Mouse (Mus musculus) cerebellum, adult 2 months (tissue): ENCODE results near the gene Fbp1. TPM values are rescaled to one million over a fixed set of nuclear protein-coding genes. Genes with fewer than 3 reads are reported as not detected.

Experiments used
- DNase-seq, 2 experiments: peaks; one replicate each; pipeline ENCODE4 v3.0.0; 2021
- H3K27ac ChIP-seq: fragments of 200-500 bp; 2 replicates; pipeline ENCODE4 v1.5.1; 2012; ENCODE audit warnings: low read length, control low read depth, inconsistent platforms; ENCODE audit not compliant: insufficient read depth
- H3K27me3 ChIP-seq: fragments of 200-500 bp; 2 replicates; pipeline ENCODE4 v1.6.1; 2012; ENCODE audit warnings: inconsistent platforms, mild to moderate bottlenecking, low read length, moderate library complexity; ENCODE audit not compliant: control insufficient read depth, insufficient read depth
- H3K4me1 ChIP-seq: fragments of 200-500 bp; 2 replicates; pipeline ENCODE4 v1.6.1; 2011; ENCODE audit warnings: low read length; ENCODE audit not compliant: control insufficient read depth, insufficient read depth
- H3K4me3 ChIP-seq: fragments of 200-500 bp; replicated peaks from 2 replicates; pipeline ENCODE3; 2011; ENCODE audit warnings: mild to moderate bottlenecking, low read depth, low read length, control low read depth; ENCODE audit not compliant: insufficient read depth
- CTCF ChIP-seq: fragments of 200-500 bp; IDR thresholded peaks from 2 replicates; pipeline ENCODE4 v1.5.1; 2011; ENCODE audit warnings: low read depth, mild to moderate bottlenecking, control low read depth, low read length, moderate library complexity, borderline replicate concordance; ENCODE audit not compliant: insufficient read depth
- POLR2A ChIP-seq: fragments of 200-500 bp; IDR thresholded peaks from 2 replicates; pipeline ENCODE4 v1.6.1; 2011; ENCODE audit warnings: low read length, control low read depth, borderline replicate concordance; ENCODE audit not compliant: insufficient read depth
- WGBS: fragments of 180-500 bp; shearing (Covaris S2); methylation state at CpG from one replicate; pipeline ENCODE4 v1.1.7; 2018; 5-methylcytosine and 5-hydroxymethylcytosine counted together
- polyA plus RNA-seq: library from polyadenylated mRNA; depleted of rRNA; stranded (reverse); fragments of >200 nt; gene quantifications from 2 replicates; pipeline ENCODE4 v1.2.3, GENCODE M21; 2012

The Fbp1 gene
- polyA plus RNA-seq, 1 experiment, result not detected

DNA sequence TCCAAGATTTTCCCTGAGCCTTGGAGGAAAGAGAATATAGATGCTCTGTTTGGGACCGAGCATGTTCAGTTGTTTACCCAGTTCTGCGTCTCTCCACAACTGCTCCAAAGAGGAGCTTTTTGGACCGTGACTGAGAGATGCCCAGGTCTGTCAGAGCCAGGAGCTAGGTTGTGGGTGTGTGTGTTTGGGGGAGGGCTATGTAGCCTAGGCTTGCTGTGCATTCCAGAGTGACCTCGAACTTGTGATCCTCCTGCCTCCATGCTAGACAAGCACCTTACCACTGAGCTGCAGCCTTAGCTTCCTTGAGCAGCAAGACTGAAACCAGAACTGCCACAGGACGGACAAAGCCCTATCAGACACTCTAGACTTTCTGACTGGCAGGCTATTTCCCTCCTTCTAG lies 5.2 kb downstream of the Fbp1 start:
- 74% methylated on average over 5 of the region's 5 CpGs for WGBS

DNA sequence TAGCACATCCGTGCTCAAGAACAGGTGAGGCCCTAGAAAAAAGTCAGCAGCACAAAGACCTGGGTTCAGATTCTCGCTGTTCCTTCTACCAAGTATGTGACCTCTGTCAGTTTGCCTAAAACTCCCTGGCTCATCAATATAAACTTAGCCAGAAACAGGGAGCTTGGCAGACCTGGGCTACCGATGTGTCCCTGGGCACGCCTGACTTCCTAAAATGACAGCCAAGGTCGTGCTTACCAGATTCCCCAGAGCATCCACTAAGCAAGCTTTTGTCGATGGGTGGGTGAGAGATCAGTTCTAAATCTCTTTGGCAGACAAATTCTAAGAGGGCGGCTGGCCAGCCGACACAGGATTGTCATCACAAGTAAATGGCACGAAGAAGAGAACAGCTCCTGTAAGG lies 6.7 kb downstream of the Fbp1 start:
- Histone ChIP-seq H3K4me3 (no peak overlapping the region), H3K27me3 (no peaks in the 10 kb centered on the region), H3K27ac (no peak overlapping the region), H3K4me1 (no peaks in the 10 kb centered on the region)
- no peak for DNase-seq
- 52% methylated on average over 9 of the region's 9 CpGs for WGBS
- TF ChIP-seq POLR2A, result no peak
- TF ChIP-seq CTCF, result no peak

More for the DNA sequence above, 5.2 kb downstream of the Fbp1 start:
- Histone ChIP-seq H3K4me3 (no peak overlapping the region), H3K27me3 (no peaks in the 10 kb centered on the region), H3K4me1 (no peaks in the 10 kb centered on the region), H3K27ac (no peak overlapping the region)
- TF ChIP-seq POLR2A (no peak), CTCF (no peak)
- DNase-seq, result no peak

DNA sequence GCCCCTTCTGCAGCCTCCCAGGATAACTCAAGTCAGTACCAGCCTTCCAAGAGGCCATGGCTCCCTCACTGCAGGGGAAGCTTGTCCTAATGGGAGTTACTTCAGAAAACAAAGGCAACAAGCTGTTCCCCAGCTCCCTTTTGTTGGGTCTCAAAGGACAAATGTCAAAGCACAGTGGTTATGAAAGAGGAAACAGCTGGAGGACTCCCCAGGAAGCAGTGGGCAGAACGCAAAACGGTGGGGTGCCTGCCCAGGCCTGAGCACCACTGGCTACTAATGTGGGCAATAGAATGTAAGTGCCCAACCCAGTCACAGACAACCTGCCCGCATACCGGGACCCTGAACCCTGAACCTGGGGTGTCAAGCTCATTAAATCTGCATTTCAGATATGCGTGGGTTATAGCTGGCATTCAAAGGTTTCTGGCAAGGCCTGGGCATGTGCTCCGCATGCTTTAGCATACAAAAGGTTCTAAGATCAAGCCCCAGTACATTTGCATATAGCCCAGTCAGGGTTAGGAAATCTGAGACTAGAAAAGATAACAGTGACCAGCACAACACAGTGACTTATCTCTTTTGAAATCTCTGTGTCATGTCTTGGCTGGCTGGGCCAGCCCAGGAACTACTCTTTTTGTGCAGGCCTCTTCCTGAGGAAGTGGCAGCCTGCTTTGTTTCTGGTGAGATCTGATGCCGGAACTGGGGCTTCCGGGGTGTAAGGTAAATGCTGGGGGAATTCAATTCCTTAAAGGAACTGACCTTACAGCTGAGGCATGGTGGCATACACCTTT lies 8.1 kb downstream of the Fbp1 start:
- DNase-seq, result no peak
- TF ChIP-seq POLR2A (no peak), CTCF (no peak)
- Histone ChIP-seq H3K27me3 (no peaks in the 10 kb centered on the region), H3K4me1 (no peaks in the 10 kb centered on the region), H3K27ac (no peak overlapping the region), H3K4me3 (no peak overlapping the region)
- WGBS, result 37% methylated on average over 8 of the region's 8 CpGs

DNA sequence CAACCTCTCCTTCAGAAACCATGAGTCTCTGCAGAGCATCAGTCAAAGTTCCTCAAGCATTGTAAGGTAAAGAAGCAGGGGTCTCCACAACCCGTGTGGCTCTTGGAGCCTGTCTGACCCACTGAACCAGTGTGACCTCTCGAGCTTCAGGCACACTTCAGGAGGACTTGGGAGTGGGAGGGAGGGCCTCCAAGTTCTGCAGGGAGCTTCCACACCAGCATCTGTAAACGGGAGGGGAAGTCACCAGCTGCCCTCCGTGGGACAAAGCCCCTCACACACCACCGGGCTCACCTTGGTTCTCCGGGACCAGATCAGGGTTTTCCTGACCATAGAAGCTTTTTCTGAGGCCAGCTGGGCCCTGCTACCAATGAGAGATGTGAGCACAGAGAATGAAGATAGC lies 8.7 kb downstream of the Fbp1 start:
- no peaks in the 10 kb centered on the region for H3K27me3 ChIP-seq
- no peak for DNase-seq
- TF ChIP-seq CTCF (no peak), POLR2A (no peak)
- no peak overlapping the region for H3K4me3 ChIP-seq
- WGBS, result 27% methylated on average over 6 of the region's 6 CpGs
- H3K4me1 ChIP-seq, result no peaks in the 10 kb centered on the region
- H3K27ac ChIP-seq, result no peak overlapping the region

DNA sequence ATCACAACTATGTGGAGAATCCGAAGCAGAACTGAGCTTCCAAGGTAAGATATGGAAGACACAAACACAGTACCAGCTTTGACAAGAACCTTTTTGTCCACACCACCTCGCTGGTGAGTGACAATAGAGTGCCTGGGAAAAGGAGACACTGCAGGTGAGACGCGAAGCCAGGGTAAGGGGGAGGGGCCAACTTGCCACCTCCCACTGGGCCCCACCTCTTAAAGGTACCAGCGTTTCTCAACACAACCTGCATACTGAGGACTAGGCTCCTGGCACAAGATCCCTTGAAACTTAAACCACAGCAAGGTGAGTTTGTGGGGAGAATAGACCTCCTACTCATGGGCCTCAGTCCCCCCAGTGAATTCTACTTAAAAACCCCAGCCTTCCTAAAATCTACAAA lies 10.8 kb downstream of the Fbp1 start:
- whole genome bisulfite sequencing, result 10% methylated on average over 5 of the region's 5 CpGs
- no peak for DNase-seq
- no peaks in the 10 kb centered on the region for H3K4me1 ChIP-seq
- no peaks in the 10 kb centered on the region for H3K27me3 ChIP-seq
- no peak for TF ChIP-seq POLR2A
- TF ChIP-seq CTCF, result no peak
- no peak overlapping the region for H3K27ac ChIP-seq
- no peak overlapping the region for H3K4me3 ChIP-seq

DNA sequence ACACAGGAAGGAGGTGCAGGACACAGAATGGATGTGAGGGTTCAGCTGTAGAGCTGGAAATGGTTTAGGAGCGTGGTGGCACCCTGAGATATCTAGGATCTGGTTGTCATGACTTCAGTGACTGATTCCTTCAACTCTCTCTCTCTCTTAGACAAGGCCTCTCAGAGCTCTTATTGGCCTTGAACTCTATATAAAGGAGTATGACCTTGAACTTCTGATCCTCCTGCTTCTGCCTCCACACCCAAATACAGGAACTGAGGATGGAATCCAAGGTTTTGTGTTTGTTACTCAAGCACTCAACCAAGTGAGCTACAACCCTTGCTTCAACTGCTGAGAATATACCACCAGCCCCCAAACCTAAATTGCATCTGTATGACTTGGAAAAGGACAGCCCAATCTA lies 12.0 kb downstream of the Fbp1 start:
- WGBS, result 69% methylated on average over 1 of the region's 1 CpGs
- H3K4me1 ChIP-seq, result no peaks in the 10 kb centered on the region
- H3K27me3 ChIP-seq, result no peaks in the 10 kb centered on the region
- no peak overlapping the region for H3K27ac ChIP-seq
- no peak for DNase-seq
- H3K4me3 ChIP-seq, result no peak overlapping the region
- TF ChIP-seq CTCF (no peak), POLR2A (no peak)

DNA sequence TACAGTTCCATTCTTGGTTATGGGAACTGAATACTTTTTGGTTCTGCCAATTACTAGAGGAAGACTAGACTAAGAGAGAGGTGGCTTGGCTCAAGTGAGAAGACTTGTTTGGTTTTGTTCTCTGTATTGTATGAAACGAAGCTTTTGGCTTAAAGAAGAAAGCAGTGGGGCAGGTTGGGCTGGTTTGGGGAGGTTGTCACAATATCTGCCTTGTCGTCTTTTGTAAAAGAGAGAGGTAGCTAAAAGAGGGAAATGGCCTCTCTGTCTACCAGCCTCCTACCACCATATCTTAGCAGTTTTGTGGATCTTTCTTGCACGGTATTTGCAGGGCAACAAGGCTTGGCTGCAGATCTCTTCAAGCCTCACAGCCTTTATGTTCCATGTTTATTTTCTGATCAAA lies 15.8 kb downstream of the Fbp1 start:
- Histone ChIP-seq H3K27ac (no peak overlapping the region), H3K4me1 (no peaks in the 10 kb centered on the region), H3K27me3 (no peaks in the 10 kb centered on the region), H3K4me3 (no peak overlapping the region)
- no peak for DNase-seq
- WGBS, result 77% methylated on average over 3 of the region's 3 CpGs
- no peak for TF ChIP-seq POLR2A
- no peak for TF ChIP-seq CTCF

DNA sequence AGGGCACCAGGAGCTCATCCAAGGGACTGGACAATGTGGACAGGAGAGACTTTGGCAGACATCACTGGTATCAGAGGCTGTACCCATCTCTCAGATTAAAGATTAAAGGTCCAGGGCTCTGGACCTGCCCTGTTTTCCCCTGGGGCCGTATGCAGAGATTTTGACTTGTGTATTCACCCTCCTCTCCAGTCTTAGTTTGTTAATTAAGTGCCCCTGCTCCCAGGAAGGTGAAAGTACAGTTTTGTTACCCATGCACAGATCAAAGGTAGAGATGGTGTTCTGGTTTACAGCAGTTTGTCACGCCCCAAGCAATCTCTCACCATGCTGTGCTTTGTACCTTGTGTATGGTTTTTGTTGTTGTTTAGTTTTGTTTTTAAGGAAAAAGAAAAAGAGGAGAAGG lies 17.5 kb downstream of the Fbp1 start:
- 80% methylated on average over 2 of the region's 2 CpGs for WGBS
- TF ChIP-seq CTCF (no peak), POLR2A (no peak)

More for the DNA sequence above, 17.5 kb downstream of the Fbp1 start:
- no peak overlapping the region for H3K27ac ChIP-seq
- H3K4me3 ChIP-seq, result no peak overlapping the region
- no peak for DNase-seq
- H3K4me1 ChIP-seq, result no peaks in the 10 kb centered on the region
- no peaks in the 10 kb centered on the region for H3K27me3 ChIP-seq
